Mouse (Mus musculus) cerebellum, adult 11 months (tissue): Measurements from ENCODE around the gene Ralgps1.
"Not testable (repeated sequence)": the region's sequence is repeated elsewhere in the genome, so short reads cannot be mapped to it uniquely, and the experiment has no call there.

Experiments
- DNase-seq: peaks from one replicate; pipeline ENCODE4 v3.0.0; 2022

Ralgps1 gene

DNA sequence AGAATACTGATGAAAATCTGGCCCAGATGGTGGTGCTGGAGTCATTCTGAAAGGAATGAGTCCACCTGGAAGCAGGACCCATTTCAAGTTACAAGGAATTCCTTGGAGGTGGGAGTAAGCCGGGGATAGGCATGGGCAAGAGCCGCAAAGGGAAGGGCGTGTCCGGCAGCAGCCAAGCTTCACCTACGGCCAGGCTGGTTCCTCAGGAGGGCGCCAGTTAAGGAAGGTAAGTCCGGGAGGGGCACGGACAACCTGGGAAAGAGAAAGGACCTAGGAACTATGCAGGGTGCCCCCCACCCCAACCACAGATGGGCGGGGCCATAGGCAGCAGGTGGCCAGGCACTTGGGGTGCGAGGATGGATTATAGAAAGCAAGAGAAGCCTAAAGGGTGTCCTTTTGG lies 241.6 kb downstream of the Ralgps1 start:
- DNase-seq = peak; percentile 57

DNA sequence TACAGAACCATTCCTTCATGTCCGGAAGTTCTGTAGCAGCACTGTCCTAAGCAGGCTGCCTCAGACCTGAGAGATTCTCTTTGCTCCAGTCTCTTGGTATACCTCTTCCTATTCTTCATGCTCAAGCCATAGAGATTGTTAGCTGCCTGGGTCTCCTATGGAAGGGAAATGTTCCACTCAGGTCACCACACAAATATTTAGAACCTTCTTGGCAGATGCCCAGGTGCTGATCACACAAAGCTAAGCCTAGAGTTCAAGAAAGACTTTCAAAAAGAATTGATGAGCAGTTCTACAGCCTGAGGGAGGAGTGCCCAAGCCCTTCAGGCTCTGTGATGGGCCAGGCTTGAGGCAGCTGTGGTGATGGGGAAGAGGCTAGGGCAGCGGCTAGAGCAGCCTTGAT lies 242.3 kb downstream of the Ralgps1 start:
- no peak for DNase-seq

DNA sequence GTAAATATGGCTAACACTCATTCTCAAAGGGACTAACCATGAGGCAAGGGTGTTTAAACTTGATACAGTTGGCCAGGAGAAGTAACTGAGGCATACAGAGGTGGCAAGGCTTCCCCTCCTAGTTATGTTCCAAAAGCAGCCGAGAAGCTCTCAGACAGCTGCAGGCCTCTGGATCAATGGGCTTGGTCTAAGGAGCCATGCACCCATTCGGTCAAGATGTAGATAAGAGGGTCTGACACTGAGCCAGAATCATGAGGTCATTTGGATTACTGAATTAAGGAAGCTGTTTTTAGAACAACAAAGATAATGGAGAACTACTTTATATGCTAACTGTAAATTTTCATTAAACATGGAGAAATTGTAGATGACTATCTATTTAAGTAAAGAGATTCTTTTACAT lies 244.0 kb downstream of the Ralgps1 start:
- DNase-seq = no peak

DNA sequence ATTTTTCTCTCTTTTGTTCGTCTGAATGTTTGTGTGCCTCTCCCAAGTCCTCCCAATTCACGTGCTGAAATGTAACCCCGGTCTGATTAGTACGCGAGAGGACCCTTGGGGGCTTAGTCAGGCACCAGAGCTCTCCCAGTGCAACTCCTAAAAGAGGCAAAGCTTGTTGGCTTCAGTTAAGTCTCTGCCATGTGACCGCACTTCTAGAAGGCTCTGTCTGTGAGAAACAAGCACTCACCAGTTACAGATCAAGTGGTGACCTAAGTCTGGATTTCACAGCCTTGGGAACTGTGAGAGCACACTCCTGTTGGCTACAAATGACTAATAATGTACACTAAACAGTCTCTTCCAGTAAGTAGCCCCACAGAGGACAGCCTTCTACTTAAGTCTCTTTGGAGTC lies 248.4 kb downstream of the Ralgps1 start:
- no peak for DNase-seq

DNA sequence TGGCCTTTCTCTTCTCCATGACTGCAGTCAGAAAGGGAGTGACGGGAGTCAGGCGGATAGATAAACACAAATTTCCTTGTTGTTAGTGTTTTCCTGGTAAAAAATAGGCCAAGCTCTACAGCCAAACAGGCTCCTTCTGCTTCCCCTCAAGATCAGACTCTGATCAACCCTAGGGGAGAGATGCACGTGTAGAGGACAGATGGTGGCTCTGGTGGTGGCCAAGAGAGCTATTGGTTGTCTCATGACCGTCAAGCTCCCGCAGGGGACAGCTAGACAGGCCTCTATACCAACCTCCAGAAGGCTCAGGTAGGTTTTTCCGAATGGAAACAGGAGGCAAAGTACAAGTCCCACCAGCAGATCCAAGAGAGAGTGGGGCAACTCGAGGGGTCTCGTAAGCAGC lies 270.8 kb downstream of the Ralgps1 start:
- peak; percentile 68 for DNase-seq

DNA sequence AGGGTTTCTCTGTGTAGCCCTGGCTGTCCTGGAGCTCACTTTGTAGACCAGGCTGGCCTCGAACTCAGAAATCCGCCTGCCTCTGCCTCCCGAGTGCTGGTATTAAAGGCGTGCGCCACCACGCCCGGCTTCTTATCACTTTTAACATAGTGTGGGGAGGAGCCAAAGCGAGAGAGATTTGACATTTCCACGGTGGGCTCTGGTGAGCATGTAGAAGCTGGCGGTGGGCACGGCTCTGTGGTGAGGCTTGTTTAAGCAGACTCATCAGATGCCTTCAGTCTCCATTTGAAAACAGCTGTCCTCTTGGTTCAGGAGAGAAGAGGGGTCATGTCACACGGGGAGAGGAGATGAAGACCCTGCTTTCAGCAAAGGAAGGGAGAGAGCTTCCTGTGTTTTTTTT lies 274.0 kb downstream of the Ralgps1 start:
- not testable (repeated sequence) for DNase-seq

DNA sequence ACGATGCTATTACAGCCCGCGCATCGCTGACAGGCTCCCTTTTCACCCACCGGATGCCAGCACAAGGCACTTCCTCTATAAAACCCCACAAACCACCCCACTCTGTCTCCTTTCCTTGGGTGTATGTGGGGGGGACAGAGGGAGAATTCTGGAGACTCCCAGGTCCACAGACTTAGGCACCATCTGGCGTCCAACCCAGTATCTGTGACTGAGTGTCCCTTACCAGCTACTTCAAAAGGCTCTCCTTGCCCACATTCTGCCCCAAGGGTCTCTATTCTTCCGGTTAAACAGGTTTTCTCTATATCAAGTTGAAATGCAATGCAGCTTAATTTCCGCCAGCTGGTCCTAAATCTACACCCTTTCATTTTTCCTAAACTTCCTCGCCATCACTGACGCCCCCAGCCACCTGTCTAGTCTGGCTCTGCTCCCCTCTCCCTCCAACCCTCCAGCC lies 276.0 kb downstream of the Ralgps1 start:
- DNase-seq = no peak

DNA sequence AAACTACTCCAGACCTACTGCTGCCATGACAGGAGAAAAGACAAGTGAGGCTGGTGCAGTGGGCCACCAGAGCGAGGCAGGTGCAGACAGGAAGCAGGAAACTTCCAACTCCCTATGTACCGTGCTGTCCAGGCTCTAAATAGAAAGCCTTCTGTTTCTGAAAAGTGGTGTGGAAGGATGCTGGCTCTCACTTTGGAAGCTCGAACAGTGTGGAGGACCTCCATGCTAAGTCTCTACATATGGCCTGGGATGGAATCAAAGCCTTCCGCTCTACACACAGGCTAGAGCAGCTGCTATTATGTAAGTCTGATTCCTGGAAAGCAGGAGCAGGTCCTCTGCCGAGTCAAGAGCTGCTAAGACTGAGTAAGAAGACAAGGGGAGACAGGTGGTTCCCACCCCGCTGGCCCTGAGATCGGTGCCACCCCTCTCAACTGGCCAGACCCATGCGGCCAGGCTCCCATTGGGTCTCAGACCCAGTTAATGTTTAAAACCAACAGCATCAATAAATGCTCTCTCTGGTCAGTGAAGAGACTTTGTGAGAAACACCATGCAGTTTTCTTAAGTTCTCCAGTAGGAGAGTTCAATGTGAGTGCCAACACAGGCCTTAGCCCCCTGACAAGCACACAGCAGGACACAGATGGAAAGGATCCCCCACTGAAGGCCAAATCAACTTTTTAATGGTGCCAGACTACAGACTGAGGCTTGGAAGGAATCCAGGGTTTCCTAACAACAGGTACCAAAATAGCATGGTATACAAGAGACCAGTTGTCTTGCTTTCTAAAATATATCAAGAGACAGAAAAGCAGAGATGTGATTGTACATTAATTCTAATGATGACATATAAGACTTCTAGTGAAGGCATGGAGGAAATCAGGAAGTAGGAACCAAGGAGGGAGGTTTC lies 280.4 kb downstream of the Ralgps1 start:
- no peak for DNase-seq

DNA sequence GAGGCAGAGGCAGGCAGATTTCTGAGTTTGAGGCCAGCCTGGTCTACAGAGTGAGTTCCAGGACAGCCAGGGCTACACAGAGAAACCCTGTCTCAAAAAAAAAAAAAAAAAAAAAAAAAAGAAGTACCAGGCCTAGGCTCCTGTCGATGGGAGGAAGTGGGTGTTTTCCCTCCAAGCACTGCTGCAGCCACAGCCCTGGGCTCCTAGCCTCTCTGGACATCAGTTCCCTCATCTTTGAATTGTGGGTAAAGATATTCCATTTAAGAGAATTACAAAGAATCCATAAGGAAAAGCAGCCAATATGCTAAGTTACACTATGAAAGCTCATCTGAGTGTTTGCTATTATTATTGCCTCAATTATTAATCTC lies 281.3 kb downstream of the Ralgps1 start:
- not testable (repeated sequence) for DNase-seq

DNA sequence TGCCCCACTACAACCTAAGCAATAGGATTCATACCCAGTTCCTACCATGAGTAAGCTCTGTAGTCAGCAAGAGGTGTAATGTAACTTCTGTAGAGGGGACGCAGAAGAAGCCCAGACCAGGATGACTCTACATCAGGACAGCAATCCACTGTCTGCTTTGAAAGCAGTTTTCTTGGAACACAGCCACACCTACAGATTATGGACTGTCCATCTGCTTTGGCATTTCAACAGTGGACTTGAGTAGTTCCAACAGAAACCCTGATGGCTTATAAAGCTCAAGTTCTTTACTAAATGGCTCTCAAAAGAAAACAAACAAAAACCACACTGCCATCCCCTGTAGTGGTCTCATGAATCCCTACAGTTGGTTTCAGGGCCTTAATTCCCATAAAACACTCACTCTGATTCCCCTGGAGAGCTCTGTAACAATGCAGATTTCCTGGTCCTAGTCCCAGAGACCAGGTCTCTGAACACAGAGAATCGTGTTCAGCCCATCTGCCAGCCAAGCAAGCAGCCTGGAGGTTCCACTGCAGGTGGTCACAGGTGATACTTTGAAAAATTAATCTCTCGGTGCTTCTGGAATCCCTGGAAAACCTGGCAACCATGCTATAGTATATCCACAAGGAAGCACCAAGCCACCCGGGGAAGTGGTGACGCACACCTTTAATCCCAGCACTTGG lies 281.8 kb downstream of the Ralgps1 start:
- DNase-seq = peak; percentile 51

DNA sequence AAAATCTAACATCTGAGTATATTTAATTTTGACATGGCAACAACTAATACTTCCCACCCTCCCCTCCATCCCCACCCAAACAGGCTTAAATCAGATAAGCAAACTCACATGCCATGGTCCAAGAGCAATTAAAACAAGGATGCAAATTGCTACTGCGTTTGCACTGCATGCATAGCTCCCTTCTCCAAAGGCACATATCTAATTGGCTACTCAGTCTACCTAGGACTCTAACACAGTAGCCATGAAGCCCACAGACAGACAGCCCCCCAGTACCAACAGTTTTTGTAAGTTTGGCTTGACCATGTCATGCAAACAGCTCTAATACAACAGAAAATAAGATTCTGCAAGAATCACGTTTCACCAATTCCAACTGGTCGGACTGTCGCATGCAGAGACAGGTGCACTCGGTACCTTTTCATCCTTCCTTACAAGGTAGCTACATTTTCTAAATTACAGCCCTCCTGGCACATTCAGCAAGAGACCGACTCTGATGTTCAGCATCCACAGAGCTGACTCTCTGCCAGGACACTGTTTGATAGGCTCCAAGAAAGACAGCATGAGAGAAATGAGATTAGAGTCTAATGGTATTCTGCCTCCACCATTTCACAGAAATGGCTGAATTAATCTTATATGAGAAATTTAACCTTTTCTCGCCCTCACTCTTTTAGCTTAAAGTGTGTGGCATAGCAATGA lies 284.5 kb downstream of the Ralgps1 start:
- DNase-seq = peak; percentile 30

DNA sequence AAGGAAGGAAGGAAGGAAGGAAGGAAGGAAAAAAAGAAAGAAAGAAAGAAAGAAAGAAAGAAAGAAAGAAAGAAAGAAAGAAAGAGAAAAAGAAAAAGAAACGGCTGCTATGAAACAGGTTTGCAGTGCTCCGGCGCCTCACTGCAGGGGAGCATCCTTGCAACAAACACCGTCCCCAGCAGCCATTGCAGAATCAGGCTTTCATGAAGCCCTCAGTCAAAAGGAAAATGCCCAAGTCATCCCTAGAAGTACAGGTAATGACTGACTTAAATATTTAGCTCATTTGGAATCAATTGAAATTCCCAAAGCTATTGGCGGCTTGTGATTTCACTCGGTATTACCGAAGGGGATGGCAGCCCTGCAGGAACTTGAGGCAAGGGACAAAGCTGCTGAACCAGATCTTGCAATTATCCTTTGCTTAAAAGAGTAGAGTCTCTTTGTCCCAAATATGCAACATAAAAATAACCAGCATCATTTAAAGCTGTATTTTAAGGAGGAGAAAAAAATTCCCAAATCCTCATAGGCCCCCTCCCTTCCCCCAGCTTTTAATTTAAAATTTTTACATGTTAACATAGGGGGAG lies 285.2 kb downstream of the Ralgps1 start:
- no peak for DNase-seq

DNA sequence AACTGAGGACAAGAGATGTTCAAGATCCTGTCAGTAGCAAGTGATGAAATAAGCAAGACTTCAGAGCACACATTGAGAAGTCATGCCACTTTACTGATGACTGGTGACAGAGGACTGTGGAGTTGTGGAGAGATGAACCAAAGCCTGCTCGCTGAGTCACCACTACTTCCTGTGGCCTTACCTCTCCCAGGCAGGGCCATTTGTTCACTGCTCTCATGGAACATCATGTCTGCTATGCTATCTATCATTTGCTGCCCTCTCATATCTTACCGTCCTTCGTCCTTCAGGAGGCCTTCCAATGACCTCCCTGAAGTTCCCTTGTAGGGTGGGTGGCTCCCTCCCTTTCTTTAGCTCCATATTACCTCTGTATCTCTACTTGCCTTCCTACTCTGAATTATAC lies 287.1 kb downstream of the Ralgps1 start:
- DNase-seq = no peak
